Mouse (Mus musculus) liver, embryonic 14.5 days (tissue): ENCODE results near the gene Hcn4. TPM values are rescaled to one million over a fixed set of nuclear protein-coding genes. Genes with fewer than 3 reads are reported as not detected.

Experiments
- ATAC-seq: fragments of 200-750 bp; cut with Nextera tagmentation; 2 replicates; pipeline ENCODE4 v1.8.0; 2017; ENCODE audit warnings: moderate number of reproducible peaks, mild to moderate bottlenecking, moderate library complexity; ENCODE audit not compliant: insufficient read depth
- DNase-seq, 3 experiments: peaks; one replicate each; pipeline ENCODE4 v3.0.0-alpha.2; 2012 to 2013; ENCODE audit warnings: low read depth in 3 of 3, low spot score in 3 of 3
- H3K27ac ChIP-seq: fragments of 300-500 bp; sonication (generic); 2 replicates; pipeline ENCODE4 v1.5.1; 2014; ENCODE audit warnings: moderate library complexity, mild to moderate bottlenecking, control low read depth, inconsistent platforms
- H3K27me3 ChIP-seq: fragments of 300-500 bp; sonication (generic); 2 replicates; pipeline ENCODE4 v1.6.1; 2014; ENCODE audit warnings: mild to moderate bottlenecking, low read length, moderate library complexity; ENCODE audit not compliant: control insufficient read depth, insufficient read depth
- H3K36me3 ChIP-seq: fragments of 300-500 bp; sonication (generic); replicated peaks from 2 replicates; pipeline ENCODE4 v1.6.1; 2014; ENCODE audit warnings: low read depth; ENCODE audit not compliant: control insufficient read depth, insufficient read depth
- H3K4me1 ChIP-seq, 2 experiments: fragments of 200-500 bp in 1 of 2; fragments of 300-500 bp in 1 of 2; sonication (generic) in 1 of 2; replicated peaks; 2 replicates each; pipeline ENCODE4 v1.6.1; 2012 to 2014; ENCODE audit warnings: antibody characterized with exemption in 1 of 2, inconsistent platforms in 1 of 2, low read length in 1 of 2; ENCODE audit not compliant: control insufficient read depth in 2 of 2, insufficient read depth in 2 of 2
- H3K4me2 ChIP-seq: fragments of 300-500 bp; sonication (generic); 2 replicates; pipeline ENCODE4 v1.6.1; 2014; ENCODE audit warnings: low read depth, mild to moderate bottlenecking, control low read depth, moderate library complexity
- H3K4me3 ChIP-seq, 2 experiments: fragments of 200-500 bp in 1 of 2; fragments of 300-500 bp in 1 of 2; sonication (generic) in 1 of 2; 2 replicates each; pipeline ENCODE4 v1.5.1; 2012 to 2014; ENCODE audit warnings: low read depth in 2 of 2, low read length in 2 of 2, mild to moderate bottlenecking in 2 of 2, control low read depth in 1 of 2, inconsistent platforms in 1 of 2, moderate library complexity in 1 of 2; ENCODE audit not compliant: insufficient read depth in 1 of 2
- H3K9ac ChIP-seq: fragments of 300-500 bp; sonication (generic); replicated peaks from 2 replicates; pipeline ENCODE4 v1.6.1; 2014; ENCODE audit warnings: mild to moderate bottlenecking, control low read depth, moderate library complexity
- H3K9me3 ChIP-seq: fragments of 300-500 bp; sonication (generic); 2 replicates; pipeline ENCODE4 v1.6.1; 2016; ENCODE audit warnings: low read length, mixed read lengths; ENCODE audit not compliant: control insufficient read depth
- CTCF ChIP-seq: IDR thresholded peaks from 2 replicates; pipeline ENCODE4 v1.5.1; 2016; ENCODE audit warnings: antibody characterized with exemption, low read depth, control low read depth
- EP300 ChIP-seq: IDR thresholded peaks from 2 replicates; pipeline ENCODE4 v1.6.1; 2016; ENCODE audit warnings: antibody characterized with exemption, low read depth
- WGBS: fragments of 180-500 bp; shearing (Covaris S2); extraction: QIAGEN DNeasy Blood & Tissue Kit; methylation state at CpG from one replicate; pipeline ENCODE4 v1.1.7; 2014; ENCODE audit not compliant: insufficient replicate concordance; 5-methylcytosine and 5-hydroxymethylcytosine counted together
- polyA plus RNA-seq, 2 experiments: library from polyadenylated mRNA; depleted of rRNA in 1 of 2; stranded (reverse) in 1 of 2; unstranded in 1 of 2; fragments of >200 nt; fragmentation: Nextera tagmentation in 1 of 2; extraction: Ambion mirVana in 1 of 2; gene quantifications; 2 replicates each; pipeline versions ENCODE4 v1.2.1 to v1.2.3; 2012 to 2014

The Hcn4 gene
- polyA plus RNA-seq, 2 experiments = 0.02 TPM; not detected in 1

DNA sequence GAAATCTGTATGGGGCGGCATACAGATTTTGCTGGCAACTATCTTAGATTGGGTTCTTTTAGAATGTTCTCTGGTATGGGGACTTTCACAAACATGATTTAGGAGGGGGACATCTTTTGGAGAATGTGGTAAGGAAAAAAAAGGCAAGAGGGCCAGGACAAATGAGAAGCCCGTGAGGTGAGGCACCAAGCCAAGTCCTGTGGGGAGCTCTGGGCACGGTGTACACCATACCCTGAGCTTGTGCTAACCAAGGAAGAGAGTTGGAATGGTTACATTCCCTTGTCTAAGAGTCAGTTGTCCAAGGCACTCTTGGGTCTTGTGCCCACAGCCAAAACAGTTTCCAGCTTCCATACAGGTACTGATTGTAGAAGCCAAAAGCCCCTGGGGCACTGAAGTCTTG is 21.4 kb downstream of the Hcn4 start:
- H3K4me1 ChIP-seq = no peaks in the 10 kb centered on the region
- TF ChIP-seq CTCF = no peak
- no peak for TF ChIP-seq EP300
- no peak overlapping the region for H3K9ac ChIP-seq
- H3K4me2 ChIP-seq = no peak overlapping the region
- ATAC-seq (no peak), DNase-seq (no peak)
- H3K27me3 ChIP-seq = no peaks in the 10 kb centered on the region
- H3K27ac ChIP-seq = no peak overlapping the region
- no peaks in the 10 kb centered on the region for H3K36me3 ChIP-seq
- no peak overlapping the region for H3K4me3 ChIP-seq
- H3K9me3 ChIP-seq = no peaks in the 10 kb centered on the region
- WGBS = 68% methylated on average over 3 of the region's 3 CpGs

DNA sequence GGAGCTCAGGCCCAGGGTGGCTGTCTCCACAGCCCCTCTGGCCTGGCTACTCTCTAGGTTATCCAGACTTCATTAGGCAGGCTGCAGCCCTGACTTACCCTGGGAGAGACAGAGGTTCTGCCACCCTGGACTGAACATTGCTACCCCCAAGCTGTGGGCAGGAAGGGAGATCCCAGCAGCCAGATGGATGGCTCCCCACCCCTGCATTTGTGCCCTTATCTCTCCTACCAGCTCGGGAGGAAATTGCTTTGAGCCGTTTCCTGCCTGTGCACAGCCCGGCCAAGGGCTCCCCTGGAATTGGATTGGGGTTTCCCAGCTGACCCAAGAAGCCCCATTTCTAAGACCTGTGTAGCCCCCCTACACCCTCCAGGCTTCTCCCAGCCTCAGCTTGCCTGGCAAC is 23.8 kb downstream of the Hcn4 start:
- ATAC-seq (no peak), DNase-seq (no peak)
- no peaks in the 10 kb centered on the region for H3K9me3 ChIP-seq

DNA sequence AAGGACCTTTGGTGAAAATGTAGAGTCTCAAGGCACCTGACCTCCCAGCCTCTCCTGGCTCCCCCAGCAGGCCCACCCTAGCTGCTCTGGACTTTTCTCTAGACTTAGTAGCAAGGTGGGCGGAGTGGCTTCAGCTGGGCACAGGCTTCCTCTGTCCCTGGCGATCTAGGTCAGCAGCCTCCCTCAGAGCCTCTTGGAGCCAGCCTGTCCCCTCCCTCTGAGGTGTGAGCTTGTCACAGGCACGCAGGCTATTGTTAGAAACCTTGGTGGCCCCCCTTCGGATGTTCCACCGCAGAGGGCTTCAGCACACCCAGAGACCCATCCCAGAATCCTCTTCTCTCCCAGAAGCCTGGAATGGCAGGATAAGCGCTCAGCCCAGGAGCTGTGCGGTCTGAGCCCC is 24.5 kb downstream of the Hcn4 start:
- Histone ChIP-seq H3K4me2 (no peak overlapping the region), H3K9ac (no peak overlapping the region), H3K4me1 (no peaks in the 10 kb centered on the region), H3K36me3 (no peaks in the 10 kb centered on the region), H3K27me3 (no peaks in the 10 kb centered on the region), H3K9me3 (no peaks in the 10 kb centered on the region), H3K4me3 (no peak overlapping the region), H3K27ac (no peak overlapping the region)
- no peak for TF ChIP-seq EP300
- TF ChIP-seq CTCF = no peak
- 36% methylated on average over 7 of the region's 7 CpGs for WGBS
- no peak for DNase-seq
- ATAC-seq = no peak

More for the DNA sequence above, 23.8 kb downstream of the Hcn4 start:
- Histone ChIP-seq H3K27ac (no peak overlapping the region), H3K9ac (no peak overlapping the region), H3K4me2 (no peak overlapping the region), H3K36me3 (no peaks in the 10 kb centered on the region), H3K4me3 (no peak overlapping the region), H3K27me3 (no peaks in the 10 kb centered on the region), H3K4me1 (no peaks in the 10 kb centered on the region)
- TF ChIP-seq CTCF (no peak), EP300 (no peak)
- 3% methylated on average over 3 of the region's 3 CpGs for WGBS

DNA sequence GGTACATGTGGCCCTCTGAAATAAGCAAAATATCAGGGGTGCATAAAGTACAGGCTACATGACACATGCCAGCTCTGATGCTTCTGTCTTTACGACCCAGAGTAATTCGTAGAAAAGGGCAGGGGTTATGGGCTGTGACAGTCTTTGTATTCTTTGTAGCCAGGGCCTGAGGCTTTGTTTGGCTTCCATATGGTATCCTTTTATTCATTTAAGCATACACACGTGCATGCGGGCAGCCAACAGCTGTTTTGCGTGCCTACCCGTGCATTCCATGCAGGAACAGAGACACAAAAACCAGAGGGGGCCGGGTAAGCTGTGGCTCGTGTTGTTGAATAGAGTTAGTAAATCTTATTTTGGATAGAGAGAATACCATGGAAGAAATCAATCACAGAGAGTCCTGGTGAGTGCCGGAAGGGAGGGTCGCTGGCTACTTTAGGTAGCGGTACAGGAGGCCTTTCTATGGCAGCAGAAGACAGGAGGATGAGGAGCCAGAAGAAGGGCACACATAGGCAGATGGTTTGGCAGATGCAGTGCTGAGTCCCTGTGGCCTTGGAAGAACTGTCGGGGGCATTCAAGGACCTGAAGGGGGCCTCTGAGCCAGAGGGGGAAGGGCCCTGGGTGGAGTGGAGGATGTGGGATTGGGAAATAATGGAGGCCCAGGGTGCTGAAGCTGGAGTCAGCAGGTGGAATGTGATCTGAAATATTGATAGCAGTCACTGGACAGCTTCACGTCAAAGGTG is 26.5 kb downstream of the Hcn4 start:
- Histone ChIP-seq H3K9me3 (no peaks in the 10 kb centered on the region), H3K27ac (no peak overlapping the region), H3K4me2 (no peak overlapping the region), H3K9ac (no peak overlapping the region), H3K27me3 (no peaks in the 10 kb centered on the region), H3K4me3 (no peak overlapping the region), H3K4me1 (no peaks in the 10 kb centered on the region), H3K36me3 (no peaks in the 10 kb centered on the region)
- DNase-seq (no peak), ATAC-seq (no peak)
- WGBS = 58% methylated on average over 13 of the region's 13 CpGs
- TF ChIP-seq EP300 = no peak
- no peak for TF ChIP-seq CTCF

GRCm38 (mm10) chr9:58854931-58855330 is 31.7 kb downstream of the Hcn4 start:
- no peak overlapping the region for H3K9ac ChIP-seq
- H3K36me3 ChIP-seq = no peaks in the 10 kb centered on the region
- no peaks in the 10 kb centered on the region; the same call in 1 of the 2 replicates for H3K27me3 ChIP-seq
- ATAC-seq (no peak), DNase-seq (no peak)
- TF ChIP-seq EP300 (no peak), CTCF (no peak)
- no peak overlapping the region for H3K4me3 ChIP-seq
- 42% methylated on average over 3 of the region's 3 CpGs for WGBS
- H3K4me1 ChIP-seq = no peaks in the 10 kb centered on the region
- no peaks in the 10 kb centered on the region for H3K9me3 ChIP-seq
- H3K27ac ChIP-seq = no peak overlapping the region
- H3K4me2 ChIP-seq = no peak overlapping the region
